Mouse (Mus musculus): Measurements from ENCODE around the gene Pnmal1.

Gene Pnmal1

GRCm38 (mm10) chr7:16994400-16994799, 34.9 kb downstream of the Pnmal1 start:
- no peak for DNase-seq (ENCODE audit: low spot score in 2 of 2)

GRCm38 (mm10) chr7:16995345-16995744, 35.9 kb downstream of the Pnmal1 start:
- DNase-seq (ENCODE audit: low spot score in 2 of 2), result no peak

- DNase-seq (ENCODE audit: low spot score in 2 of 2), result no peak
These were observed 39.8 kb downstream of the Pnmal1 start for GRCm38 (mm10) chr7:16999233-16999632.

- DNase-seq (ENCODE audit: low spot score in 2 of 2), result peak; percentile 93 to 95
These were observed 40.2 kb downstream of the Pnmal1 start for GRCm38 (mm10) chr7:16999650-17000049.

GRCm38 (mm10) chr7:17002375-17003195, 43.1 kb downstream of the Pnmal1 start:
- DNase-seq (ENCODE audit: low spot score in 2 of 2), result peak; percentile 73 to 87

- DNase-seq (ENCODE audit: low spot score in 2 of 2), result no peak
These were observed 43.9 kb downstream of the Pnmal1 start for GRCm38 (mm10) chr7:17003230-17003960.

GRCm38 (mm10) chr7:17004716-17005115, 45.2 kb downstream of the Pnmal1 start:
- no peak for DNase-seq (ENCODE audit: low spot score in 2 of 2)

GRCm38 (mm10) chr7:17007300-17007699, 47.8 kb downstream of the Pnmal1 start:
- DNase-seq (ENCODE audit: low spot score in 2 of 2), result peak in 1 of 2 experiments; percentile 45

GRCm38 (mm10) chr7:17009326-17010009, 50.0 kb downstream of the Pnmal1 start:
- DNase-seq (ENCODE audit: low spot score in 2 of 2), result no peak

GRCm38 (mm10) chr7:17010010-17010347, 50.5 kb downstream of the Pnmal1 start:
- no peak for DNase-seq (ENCODE audit: low spot score in 2 of 2)

- no peak for DNase-seq (ENCODE audit: low spot score in 2 of 2)
These were observed 52.6 kb downstream of the Pnmal1 start for GRCm38 (mm10) chr7:17011909-17012590.

Measured in spleen, postnatal 10 days (tissue).